Mouse (Mus musculus) left cerebral cortex, adult 18-20 months (tissue): Measurements from ENCODE around the gene Il1f10. TPM values are rescaled to one million over a fixed set of nuclear protein-coding genes. Genes with fewer than 3 reads are reported as not detected.

ENCODE experiments used
- DNase-seq, 2 experiments: peaks; one replicate each; pipeline ENCODE4 v3.0.0; 2021 to 2022; ENCODE audit warnings: low spot score in 2 of 2, mixed read lengths in 1 of 2
- long read RNA-seq, 2 experiments: library from polyadenylated mRNA; stranded (forward); transcript quantifications; one replicate each; pipeline ENCODE4 v2.0.0; 2021
- total RNA-seq, 2 experiments: library from RNA; stranded (reverse); gene quantifications; 2 replicates each; pipeline ENCODE4 v1.2.3; 2021

Gene Il1f10
- total RNA-seq, result not detected
- long read RNA-seq, experiment 1, result 0 reads
- long read RNA-seq, experiment 2, result 0 reads

DNA sequence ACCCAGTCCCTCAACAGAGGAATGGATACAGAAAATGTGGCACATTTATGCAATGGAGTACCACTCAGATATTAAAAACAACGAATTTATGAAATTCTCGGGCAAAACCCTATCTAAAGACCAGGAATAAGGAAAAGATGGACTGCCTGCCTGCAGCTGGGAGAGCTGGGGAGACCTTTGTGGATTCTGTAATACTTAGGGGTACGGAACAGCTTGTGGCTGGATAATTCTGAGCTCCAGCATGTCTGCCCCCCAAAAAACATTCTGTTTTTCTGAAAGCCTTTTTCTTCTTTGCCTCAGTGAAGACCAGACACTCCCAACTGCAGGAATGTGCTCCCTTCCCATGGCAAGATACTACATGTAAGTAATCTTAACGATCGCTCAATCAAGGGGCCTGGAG lies at the start of gene Il1f10:
TSS of gene Il1f10 (plus strand) at position 301 of the 400 bp plus-strand sequence.
- DNase-seq, result no peak

- DNase-seq, result no peak
Measured at GRCm38 (mm10) chr2:24267503-24267902, 23.5 kb upstream of the Il1f10 start.

- DNase-seq, result no peak
Measured at GRCm38 (mm10) chr2:24273619-24274018, 17.4 kb upstream of the Il1f10 start.

- no peak for DNase-seq
Measured at GRCm38 (mm10) chr2:24275146-24275545, 15.8 kb upstream of the Il1f10 start.

GRCm38 (mm10) chr2:24276654-24277053 lies 14.3 kb upstream of the Il1f10 start, which contains the start of gene Il1f5:
TSS of gene Il1f5 (plus strand) at chr2:24276954.
- no peak for DNase-seq

GRCm38 (mm10) chr2:24294616-24295015 lies 3.6 kb downstream of the Il1f10 start:
- no peak for DNase-seq

GRCm38 (mm10) chr2:24296837-24297236 lies 5.8 kb downstream of the Il1f10 start:
- peak; percentile 34 to 58 for DNase-seq

DNA sequence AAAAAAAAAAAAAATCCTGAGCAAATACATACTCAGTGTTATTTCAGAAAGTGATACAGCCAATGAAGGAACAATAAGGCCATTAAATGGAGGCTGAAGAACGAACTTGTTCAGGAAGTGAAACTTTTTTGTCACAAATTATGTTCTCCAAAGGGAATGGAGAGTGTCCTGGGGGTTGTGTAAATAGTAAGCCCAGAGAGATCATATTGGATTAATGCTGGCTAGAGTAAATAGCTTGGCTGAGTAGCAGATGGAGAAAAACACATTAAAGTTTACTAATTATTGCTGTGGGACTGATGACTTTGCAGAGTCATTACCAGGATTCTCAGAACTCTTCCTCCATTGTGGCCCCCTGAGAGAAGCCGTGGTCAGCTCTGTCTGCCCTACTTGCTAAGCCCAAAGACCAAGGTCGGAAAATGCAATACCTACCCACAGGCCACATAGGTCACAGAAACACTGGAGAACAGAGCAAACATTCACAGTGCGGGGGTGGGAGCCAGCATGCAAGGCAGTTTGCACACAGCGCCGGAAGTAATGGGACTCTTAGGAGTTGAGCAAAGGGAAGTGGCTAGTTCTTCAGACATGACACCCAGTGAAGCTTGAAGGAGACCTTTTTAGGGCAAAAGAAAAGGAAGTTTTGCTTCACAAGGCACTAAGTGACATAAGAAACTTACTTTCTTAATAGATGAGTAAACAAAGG lies 20.5 kb downstream of the Il1f10 start:
- DNase-seq, result no peak

GRCm38 (mm10) chr2:24316919-24317318 lies 25.9 kb downstream of the Il1f10 start:
- DNase-seq, result no peak

- no peak for DNase-seq
Measured at GRCm38 (mm10) chr2:24317919-24318598, 27.1 kb downstream of the Il1f10 start.

DNA sequence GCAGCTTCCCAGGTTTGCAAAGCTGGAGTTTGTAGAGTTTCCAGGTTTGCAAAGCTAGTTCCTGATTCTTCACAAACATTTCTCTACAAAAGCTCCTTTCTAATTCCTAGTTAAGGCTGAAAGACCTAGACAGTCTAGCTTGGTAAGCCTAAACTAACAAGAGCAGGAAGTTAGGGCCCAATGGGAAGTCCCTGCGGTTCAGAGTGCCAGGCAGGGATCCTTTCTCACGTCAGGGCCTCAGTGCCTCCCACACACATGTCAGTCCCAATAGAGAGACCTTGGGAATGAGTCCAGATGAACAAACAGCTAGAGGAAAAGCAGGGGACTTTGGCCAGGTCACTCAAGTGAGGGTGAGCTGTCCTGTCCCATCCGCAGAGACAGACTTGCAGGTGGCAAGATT lies 44.3 kb downstream of the Il1f10 start:
- no peak for DNase-seq

DNA sequence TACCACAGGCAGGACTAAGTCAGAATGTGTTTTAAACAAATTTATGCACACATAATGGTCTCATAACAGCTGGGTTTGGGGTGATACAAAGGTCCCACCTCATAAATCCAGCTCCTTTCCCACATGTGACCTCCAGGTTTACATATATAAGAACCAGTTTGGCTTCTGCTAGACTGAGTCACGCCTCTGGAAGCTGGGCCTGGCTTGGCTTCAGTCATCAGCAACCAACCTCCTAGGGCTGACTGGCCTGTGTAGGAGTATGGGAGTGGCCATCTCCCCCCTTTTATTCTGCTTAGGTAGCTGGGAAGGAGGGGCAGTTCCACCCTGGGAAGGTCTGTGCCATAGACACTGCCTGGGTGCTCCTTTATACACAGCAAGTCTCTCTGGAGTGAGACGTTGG lies 45.5 kb downstream of the Il1f10 start, which contains the start of gene Il1rn:
TSS of gene Il1rn (plus strand) at position 309 of the 400 bp plus-strand sequence.
- DNase-seq, result no peak

DNA sequence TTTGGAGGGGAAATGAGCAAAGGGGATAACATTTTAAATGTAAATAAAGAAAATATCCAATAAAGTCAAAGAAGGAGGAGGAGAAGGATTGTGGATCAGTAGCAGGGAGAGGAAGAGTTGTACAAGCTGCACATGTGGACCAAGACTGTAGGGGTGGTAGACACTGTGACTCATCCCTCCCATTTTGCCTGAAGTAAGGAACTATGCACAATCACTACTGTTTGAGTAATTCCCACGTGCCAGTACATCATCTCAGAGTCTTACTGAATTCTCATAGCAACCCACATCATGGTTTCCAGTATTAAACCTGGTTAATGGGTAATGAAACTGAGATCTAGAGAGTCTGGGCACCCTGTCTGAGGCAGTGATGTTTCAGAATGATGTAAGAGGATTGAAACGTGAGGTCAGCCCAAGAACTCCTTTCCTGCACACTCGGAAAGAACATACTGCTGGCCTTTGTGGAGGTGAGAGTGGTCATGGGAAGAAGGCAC lies 50.4 kb downstream of the Il1f10 start:
- DNase-seq, result no peak

Other genes starting within 250 kb of the Il1f10 start
- gene Hnmt, start 241.8 kb upstream of the Il1f10 start, total RNA-seq, result 10 to 100 TPM; 23.1 to 23.5 TPM
- not detected for gene Tbpl2, start 194.6 kb upstream of the Il1f10 start, total RNA-seq
- not detected for gene Il1f8, start 138.0 kb upstream of the Il1f10 start, total RNA-seq
- gene Il1f9, start 104.7 kb upstream of the Il1f10 start, total RNA-seq, result not detected
- gene Il1f6, start 75.8 kb upstream of the Il1f10 start, total RNA-seq, result not detected
- gene Il1f5, start 14.2 kb upstream of the Il1f10 start, total RNA-seq, result not detected
- gene Il1rn, start 45.7 kb downstream of the Il1f10 start, total RNA-seq, result not detected
- 1 to 10 TPM in 1 of 2 experiments, under 1 TPM in 1; 0.56 to 1.0 TPM for gene Psd4, start 76.4 kb downstream of the Il1f10 start, total RNA-seq
- gene Pax8, start 184.4 kb downstream of the Il1f10 start, total RNA-seq, result not detected